ENCODE assay signal across 27 mouse cellular contexts in the genomic region with DNA sequence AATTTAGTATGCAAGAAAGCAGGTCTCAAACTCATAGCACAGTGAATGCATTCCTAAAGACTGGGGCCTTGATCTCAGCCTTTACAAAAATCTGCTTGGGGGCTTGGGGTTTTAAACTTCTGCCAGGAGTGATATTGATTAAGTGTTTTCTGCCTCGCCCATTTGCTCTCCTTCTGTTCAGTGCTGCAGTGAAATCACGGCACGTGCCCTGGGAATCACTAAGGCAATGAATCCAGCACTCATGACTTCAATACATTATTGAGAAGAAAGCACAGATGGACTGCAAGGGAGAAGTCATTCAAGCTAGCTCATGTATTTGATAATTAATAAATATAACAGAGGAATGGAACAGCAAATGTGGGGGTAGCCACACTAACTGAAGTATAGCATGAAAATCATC. TPM values are rescaled to one million over a fixed set of nuclear protein-coding genes. Genes with fewer than 3 reads are reported as not detected.
A peak's percentile ranks its signal among the peaks of the same experiment; 100 is the strongest.
DNase-seq lines count a peak whose midpoint lies in the region; ATAC-seq lines count a peak whose summit lies in the region.
"Had no signal": no experiment of that assay in that cellular context is flagged by ENCODE, and none has a peak within 500 bp of the region (broad histone marks: within the 10 kb centered on the region; RNA-seq: fewer than 3 reads in every experiment).

No protein-coding gene starts in this region.

- H3K4me1 ChIP-seq in hindbrain, embryonic 12.5 days: no peaks in the 10 kb centered on the region
- peaks cover 13% of the 10 kb centered on the region; the same call in 1 of the 2 replicates for H3K4me1 ChIP-seq in hindbrain, embryonic 13.5 days (replicated peaks)
- H3K4me1 ChIP-seq in neural tube, embryonic 11.5 days (ENCODE audit: control insufficient read depth, insufficient read depth, low read length): no peaks in the 10 kb centered on the region
- peaks cover 8% of the 10 kb centered on the region; the same call in 1 of the 2 replicates for H3K4me1 ChIP-seq in neural tube, embryonic 15.5 days
- H3K4me1 ChIP-seq: heart, embryonic 10.5 days had no signal

- H3K9me3 ChIP-seq in hindbrain, embryonic 12.5 days (replicated peaks): no peaks in the 10 kb centered on the region
- no peaks in the 10 kb centered on the region for H3K9me3 ChIP-seq in hindbrain, embryonic 13.5 days
- no peaks in the 10 kb centered on the region for H3K9me3 ChIP-seq in neural tube, embryonic 11.5 days (ENCODE audit: control insufficient read depth, low read length)
- no peaks in the 10 kb centered on the region for H3K9me3 ChIP-seq in neural tube, embryonic 15.5 days (replicated peaks)
- H3K9me3 ChIP-seq: forebrain, embryonic 10.5 days; forebrain, embryonic 13.5 days; heart, embryonic 10.5 days; heart, embryonic 13.5 days had no signal

- ATAC-seq in hindbrain, embryonic 12.5 days (ENCODE audit: low FRiP score): peak; percentile 50; the same call in 1 of the 2 replicates
- no peak for ATAC-seq in hindbrain, embryonic 13.5 days (ENCODE audit: low FRiP score)
- ATAC-seq in neural tube, embryonic 11.5 days (ENCODE audit: insufficient read depth, low FRiP score, low TSS enrichment): peak; percentile 42; the same call in 1 of the 2 replicates
- ATAC-seq in neural tube, embryonic 15.5 days (ENCODE audit: low FRiP score): no peak
- ATAC-seq: activated CD4-positive, CD25-positive, alpha-beta regulatory T cell, adult 4 months; forebrain, embryonic 13.5 days; forebrain, embryonic 16.5 days; hindbrain, postnatal 0 days; inflammation-experienced regulatory T-cells, adult 6 months; intestine, embryonic 16.5 days had no signal

- DNase-seq in embryo, embryonic 10 days (ENCODE audit: low spot score): peak; percentile 12
- no peak for DNase-seq in embryo, embryonic 9.5 days (ENCODE audit: extremely low spot score)
- DNase-seq in neural tube, embryonic 11.5 days (ENCODE audit: low spot score): peak; percentile 35
- DNase-seq: adrenal gland, adult 8-10 months; adrenal gland, postnatal 25 days; cerebellum, adult 11-12 months; cerebellum, adult 8-10 months; cerebellum, postnatal 10 days; cerebellum, postnatal 36 days; gastrocnemius, postnatal 10 days; gastrocnemius, postnatal 36 days; heart, adult 2 months; heart, postnatal 14 days; heart, postnatal 4 days had no signal

- no peak overlapping the region for H3K4me2 ChIP-seq in hindbrain, embryonic 12.5 days (replicated peaks)
- no peak overlapping the region for H3K4me2 ChIP-seq in hindbrain, embryonic 13.5 days
- H3K4me2 ChIP-seq in neural tube, embryonic 11.5 days (ENCODE audit: low read depth): no peak overlapping the region
- no peak overlapping the region for H3K4me2 ChIP-seq in neural tube, embryonic 15.5 days
- H3K4me2 ChIP-seq: forebrain, embryonic 13.5 days; heart, embryonic 13.5 days had no signal

- WGBS in hindbrain, embryonic 12.5 days: 59% methylated on average over 3 of the region's 3 CpGs
- WGBS in hindbrain, embryonic 13.5 days: 31% methylated on average over 3 of the region's 3 CpGs
- 30% methylated on average over 3 of the region's 3 CpGs for WGBS in neural tube, embryonic 11.5 days
- WGBS in neural tube, embryonic 15.5 days: 19% methylated on average over 3 of the region's 3 CpGs

- no peak overlapping the region for H3K27ac ChIP-seq in hindbrain, embryonic 12.5 days
- H3K27ac ChIP-seq in hindbrain, embryonic 13.5 days: no peak overlapping the region
- H3K27ac ChIP-seq in neural tube, embryonic 11.5 days (ENCODE audit: low read depth, low read length): no peak overlapping the region
- no peak overlapping the region for H3K27ac ChIP-seq in neural tube, embryonic 15.5 days (replicated peaks)
- H3K27ac ChIP-seq: forebrain, embryonic 10.5 days; forebrain, embryonic 13.5 days; heart, adult 2 months; heart, embryonic 10.5 days; heart, embryonic 13.5 days; hindbrain, postnatal 0 days had no signal

- no peaks in the 10 kb centered on the region for H3K36me3 ChIP-seq in hindbrain, embryonic 12.5 days
- H3K36me3 ChIP-seq in hindbrain, embryonic 13.5 days: no peaks in the 10 kb centered on the region
- no peaks in the 10 kb centered on the region for H3K36me3 ChIP-seq in neural tube, embryonic 11.5 days (ENCODE audit: control insufficient read depth, insufficient read depth, low read length)
- H3K36me3 ChIP-seq in neural tube, embryonic 15.5 days: no peaks in the 10 kb centered on the region
- H3K36me3 ChIP-seq: forebrain, embryonic 10.5 days; heart, embryonic 10.5 days; heart, embryonic 13.5 days had no signal

- H3K4me3 ChIP-seq in hindbrain, embryonic 12.5 days: no peak overlapping the region
- no peak overlapping the region for H3K4me3 ChIP-seq in hindbrain, embryonic 13.5 days
- H3K4me3 ChIP-seq in neural tube, embryonic 11.5 days (ENCODE audit: low read depth, low read length): no peak overlapping the region
- H3K4me3 ChIP-seq in neural tube, embryonic 15.5 days (replicated peaks): no peak overlapping the region
- H3K4me3 ChIP-seq: forebrain, embryonic 10.5 days; forebrain, embryonic 13.5 days; heart, adult 2 months; heart, embryonic 10.5 days; heart, embryonic 13.5 days had no signal

- no peaks in the 10 kb centered on the region for H3K27me3 ChIP-seq in hindbrain, embryonic 12.5 days
- H3K27me3 ChIP-seq in hindbrain, embryonic 13.5 days: 0 out of 2 replicates have a peak, but pooled peaks cover 5% of the 10 kb centered on the region
- H3K27me3 ChIP-seq in neural tube, embryonic 11.5 days (ENCODE audit: control insufficient read depth, insufficient read depth, low read length): no peaks in the 10 kb centered on the region
- H3K27me3 ChIP-seq in neural tube, embryonic 15.5 days (replicated peaks): no peaks in the 10 kb centered on the region
- H3K27me3 ChIP-seq: forebrain, embryonic 13.5 days; heart, embryonic 13.5 days had no signal

- no peak overlapping the region for H3K9ac ChIP-seq in hindbrain, embryonic 12.5 days
- H3K9ac ChIP-seq in hindbrain, embryonic 13.5 days: no peak overlapping the region
- no peak overlapping the region for H3K9ac ChIP-seq in neural tube, embryonic 11.5 days (ENCODE audit: low read length)
- H3K9ac ChIP-seq in neural tube, embryonic 15.5 days (replicated peaks): no peak overlapping the region
- H3K9ac ChIP-seq: forebrain, embryonic 13.5 days; heart, embryonic 13.5 days had no signal

RNA-seq across cellular contexts. Expression of a gene that starts 18.3 kb away (rescaled TPM):
- polyA plus RNA-seq in hindbrain, embryonic 12.5 days (2016; fragmentation: Nextera tagmentation; extraction: Ambion mirVana): 0.38 and 0.56 TPM in 2 replicates
- polyA plus RNA-seq in hindbrain, embryonic 13.5 days (2015; fragmentation: Nextera tagmentation; extraction: Ambion mirVana): 0.62 and 1.0 TPM in 2 replicates
- 0.24 and 0.40 TPM in 2 replicates for polyA plus RNA-seq in neural tube, embryonic 11.5 days (2014; fragmentation: Nextera tagmentation; extraction: Ambion mirVana)
- 1.8 and 2.3 TPM in 2 replicates for polyA plus RNA-seq in neural tube, embryonic 15.5 days (2015; fragmentation: Nextera tagmentation; extraction: Ambion mirVana)
- polyA plus RNA-seq: activated CD4-positive, CD25-positive, alpha-beta regulatory T cell, adult 4 months; embryonic facial prominence, embryonic 11.5 days; heart, adult 2 months; inflammation-experienced regulatory T-cells, adult 6 months had no signal

Comparison
In these comparisons a context has a peak if more than half of its experiments do, and no peak if none do; other contexts are left out.
1. ATAC-seq: peak in hindbrain, embryonic 12.5 days (single experiment) and neural tube, embryonic 11.5 days (single experiment); none in hindbrain, embryonic 13.5 days (single experiment) and neural tube, embryonic 15.5 days (single experiment).